10 mouse cellular contexts compared by ENCODE assay signal in genomic region chr1:133920876-133921275, GRCm38 (mm10). TPM values are rescaled to one million over a fixed set of nuclear protein-coding genes. Genes with fewer than 3 reads are reported as not detected.
DNase-seq lines count a peak whose midpoint lies in the region; ATAC-seq lines count a peak whose summit lies in the region.
"Had no signal": no experiment of that assay in that cellular context is flagged by ENCODE, and none has a peak within 500 bp of the region (broad histone marks: within the 10 kb centered on the region; RNA-seq: fewer than 3 reads in every experiment).

No protein-coding gene starts in this region.

- WGBS in forebrain, embryonic 10.5 days = 36% methylated on average over 3 of the region's 3 CpGs
- 19% methylated on average over 3 of the region's 3 CpGs for WGBS in forebrain, embryonic 11.5 days
- WGBS in liver, embryonic 15.5 days (ENCODE audit: insufficient replicate concordance) = 43% methylated on average over 3 of the region's 3 CpGs
- WGBS in liver, embryonic 11.5 days = 56% methylated on average over 3 of the region's 3 CpGs
- WGBS in intestine, embryonic 16.5 days = 23% methylated on average over 3 of the region's 3 CpGs
- 23% methylated on average over 3 of the region's 3 CpGs for WGBS in neural tube, embryonic 13.5 days

- H3K4me3 ChIP-seq in forebrain, embryonic 10.5 days = peak overlapping the region; percentile 4; the same call in 1 of the 2 replicates
- no peak overlapping the region for H3K4me3 ChIP-seq in forebrain, embryonic 11.5 days (ENCODE audit: low read depth, low read length)
- H3K4me3 ChIP-seq in liver, embryonic 15.5 days (replicated peaks) = no peak overlapping the region
- H3K4me3 ChIP-seq in liver, embryonic 11.5 days (ENCODE audit: low read depth, low read length) = no peak overlapping the region
- H3K4me3 ChIP-seq in intestine, embryonic 16.5 days (ENCODE audit: low read length) = no peak overlapping the region
- H3K4me3 ChIP-seq in neural tube, embryonic 13.5 days = peak overlapping the region; percentile 19; the same call in 1 of the 2 replicates

- peak overlapping the region; percentile 31 for H3K27ac ChIP-seq in forebrain, embryonic 10.5 days
- H3K27ac ChIP-seq in forebrain, embryonic 11.5 days (ENCODE audit: low read depth, low read length) = no peak overlapping the region
- H3K27ac ChIP-seq in liver, embryonic 15.5 days (replicated peaks) = 0 out of 2 replicates have a peak overlapping the region, but pooled peaks have one; percentile 1
- H3K27ac ChIP-seq in liver, embryonic 11.5 days (ENCODE audit: low read depth, low read length) = no peak overlapping the region
- H3K27ac ChIP-seq in intestine, embryonic 16.5 days (ENCODE audit: low read length) = 0 out of 2 replicates have a peak overlapping the region, but pooled peaks have one; percentile 3
- peak overlapping the region; percentile 42; the same call in 1 of the 2 replicates for H3K27ac ChIP-seq in neural tube, embryonic 13.5 days (replicated peaks)

- H3K4me2 ChIP-seq in forebrain, embryonic 11.5 days (ENCODE audit: low read depth, low read length, severe bottlenecking) = no peak overlapping the region; the same call in 1 of the 2 replicates
- H3K4me2 ChIP-seq in liver, embryonic 15.5 days = no peak overlapping the region
- H3K4me2 ChIP-seq in liver, embryonic 11.5 days = no peak overlapping the region
- H3K4me2 ChIP-seq in intestine, embryonic 16.5 days (ENCODE audit: low read depth, low read length) = peak overlapping the region; percentile 36
- peak overlapping the region; percentile 31 for H3K4me2 ChIP-seq in neural tube, embryonic 13.5 days

- no peak for DNase-seq in forebrain, embryonic 10.5 days (ENCODE audit: extremely low spot score, low spot score)
- no peak for DNase-seq in forebrain, embryonic 11.5 days (ENCODE audit: low spot score)
- DNase-seq in liver, embryonic 11.5 days (ENCODE audit: low spot score) = no peak
- DNase-seq in gastrocnemius, postnatal 10 days = no peak
- DNase-seq in T-cell, adult 2 months (ENCODE audit: low spot score) = no peak
- DNase-seq: right cerebral cortex, postnatal 4 days had no signal

- H3K9me3 ChIP-seq in forebrain, embryonic 10.5 days = 0 out of 2 replicates have a peak, but pooled peaks cover 2% of the 10 kb centered on the region
- no peaks in the 10 kb centered on the region for H3K9me3 ChIP-seq in forebrain, embryonic 11.5 days (ENCODE audit: control insufficient read depth, low read length)
- H3K9me3 ChIP-seq in liver, embryonic 15.5 days (replicated peaks) = no peaks in the 10 kb centered on the region
- H3K9me3 ChIP-seq in liver, embryonic 11.5 days (ENCODE audit: control insufficient read depth, low read length) = no peaks in the 10 kb centered on the region
- no peaks in the 10 kb centered on the region for H3K9me3 ChIP-seq in intestine, embryonic 16.5 days (ENCODE audit: control insufficient read depth, low read length)
- no peaks in the 10 kb centered on the region for H3K9me3 ChIP-seq in neural tube, embryonic 13.5 days

- H3K9ac ChIP-seq in forebrain, embryonic 11.5 days (ENCODE audit: low read length) = no peak overlapping the region
- no peak overlapping the region for H3K9ac ChIP-seq in liver, embryonic 15.5 days
- H3K9ac ChIP-seq in liver, embryonic 11.5 days (ENCODE audit: low read depth, low read length) = no peak overlapping the region
- 0 out of 2 replicates have a peak overlapping the region, but pooled peaks have one; percentile 2 for H3K9ac ChIP-seq in intestine, embryonic 16.5 days (ENCODE audit: low read depth, low read length)
- H3K9ac ChIP-seq in neural tube, embryonic 13.5 days = peak overlapping the region; percentile 22; the same call in 1 of the 2 replicates

- peaks cover 63% of the 10 kb centered on the region for H3K4me1 ChIP-seq in forebrain, embryonic 10.5 days
- peaks cover 23% of the 10 kb centered on the region; the same call in 1 of the 2 replicates for H3K4me1 ChIP-seq in forebrain, embryonic 11.5 days (replicated peaks; ENCODE audit: control insufficient read depth, insufficient read depth, low read length)
- H3K4me1 ChIP-seq in liver, embryonic 15.5 days (replicated peaks) = no peaks in the 10 kb centered on the region; the same call in 1 of the 2 replicates
- H3K4me1 ChIP-seq in liver, embryonic 11.5 days (replicated peaks; ENCODE audit: control insufficient read depth, insufficient read depth, low read length) = no peaks in the 10 kb centered on the region
- H3K4me1 ChIP-seq in intestine, embryonic 16.5 days (ENCODE audit: control insufficient read depth, insufficient read depth, low read length) = peaks cover 47% of the 10 kb centered on the region
- H3K4me1 ChIP-seq in neural tube, embryonic 13.5 days (replicated peaks) = peaks cover 66% of the 10 kb centered on the region

- ATAC-seq in forebrain, embryonic 11.5 days (replicated peaks; ENCODE audit: low FRiP score) = no peak
- ATAC-seq in liver, embryonic 15.5 days (ENCODE audit: insufficient read depth) = no peak
- no peak for ATAC-seq in liver, embryonic 11.5 days (replicated peaks; ENCODE audit: low FRiP score)
- 0 out of 2 replicates have a peak, but pooled peaks have one; percentile 14 for ATAC-seq in intestine, embryonic 16.5 days
- ATAC-seq in neural tube, embryonic 13.5 days (ENCODE audit: low read depth) = no peak
- ATAC-seq: Patski had no signal

- no peaks in the 10 kb centered on the region for H3K36me3 ChIP-seq in forebrain, embryonic 10.5 days (replicated peaks)
- H3K36me3 ChIP-seq in forebrain, embryonic 11.5 days (ENCODE audit: control insufficient read depth, insufficient read depth, low read length) = no peaks in the 10 kb centered on the region
- no peaks in the 10 kb centered on the region for H3K36me3 ChIP-seq in liver, embryonic 15.5 days (replicated peaks)
- H3K36me3 ChIP-seq in liver, embryonic 11.5 days (ENCODE audit: control insufficient read depth, insufficient read depth, low read length) = no peaks in the 10 kb centered on the region
- H3K36me3 ChIP-seq in intestine, embryonic 16.5 days (ENCODE audit: control insufficient read depth, insufficient read depth, low read length) = no peaks in the 10 kb centered on the region
- H3K36me3 ChIP-seq in neural tube, embryonic 13.5 days = no peaks in the 10 kb centered on the region

- peaks cover 24% of the 10 kb centered on the region for H3K27me3 ChIP-seq in forebrain, embryonic 10.5 days (ENCODE audit: poor library complexity, severe bottlenecking)
- H3K27me3 ChIP-seq in forebrain, embryonic 11.5 days (ENCODE audit: control insufficient read depth, insufficient read depth, low read length) = no peaks in the 10 kb centered on the region
- peaks cover 17% of the 10 kb centered on the region for H3K27me3 ChIP-seq in liver, embryonic 15.5 days
- 0 out of 2 replicates have a peak, but pooled peaks cover 11% of the 10 kb centered on the region for H3K27me3 ChIP-seq in liver, embryonic 11.5 days (replicated peaks; ENCODE audit: control insufficient read depth, insufficient read depth, low read length)
- no peaks in the 10 kb centered on the region for H3K27me3 ChIP-seq in intestine, embryonic 16.5 days (replicated peaks; ENCODE audit: control insufficient read depth, insufficient read depth, low read length)
- H3K27me3 ChIP-seq in neural tube, embryonic 13.5 days = no peaks in the 10 kb centered on the region
- H3K27me3 ChIP-seq: Patski had no signal

RNA-seq across cellular contexts. Expression of gene Prelp, which starts 0.3 kb away (rescaled TPM):
- polyA plus RNA-seq in forebrain, embryonic 10.5 days (2016; fragmentation: Nextera tagmentation; extraction: Ambion mirVana) = 0.36 and 0.90 TPM in 2 replicates
- polyA plus RNA-seq in forebrain, embryonic 11.5 days (2014; fragmentation: Nextera tagmentation; extraction: Ambion mirVana) = 1.2 and 1.4 TPM in 2 replicates
- 3.5 and 3.7 TPM in 2 replicates for polyA plus RNA-seq in liver, embryonic 15.5 days (2015; fragmentation: Nextera tagmentation; extraction: Ambion mirVana)
- 0.11 and 0.23 TPM in 2 replicates for polyA plus RNA-seq in liver, embryonic 11.5 days (2014; fragmentation: Nextera tagmentation; extraction: Ambion mirVana)
- 2.7 and 2.9 TPM in 2 replicates for polyA plus RNA-seq in intestine, embryonic 16.5 days (2015; fragmentation: Nextera tagmentation; extraction: Ambion mirVana)
- polyA plus RNA-seq in neural tube, embryonic 13.5 days (2015; fragmentation: Nextera tagmentation; extraction: Ambion mirVana) = 8.2 and 10.1 TPM in 2 replicates
- 10 to 100 TPM; 16.3 to 20.0 TPM for total RNA-seq in gastrocnemius, postnatal 10 days (2021)

RNA-seq across cellular contexts. Expression of gene Optc, which starts 13.1 kb away (rescaled TPM):
- 1.2 and 2.3 TPM in 2 replicates for polyA plus RNA-seq in forebrain, embryonic 10.5 days (2016; fragmentation: Nextera tagmentation; extraction: Ambion mirVana)
- polyA plus RNA-seq in forebrain, embryonic 11.5 days (2014; fragmentation: Nextera tagmentation; extraction: Ambion mirVana) = 2.5 and 2.6 TPM in 2 replicates
- polyA plus RNA-seq in liver, embryonic 15.5 days (2015; fragmentation: Nextera tagmentation; extraction: Ambion mirVana) = 0.08 and 0.13 TPM in 2 replicates
- 0.40 TPM in 1 of 2 replicates, not detected in the other for polyA plus RNA-seq in liver, embryonic 11.5 days (2014; fragmentation: Nextera tagmentation; extraction: Ambion mirVana)
- 1.1 and 1.3 TPM in 2 replicates for polyA plus RNA-seq in intestine, embryonic 16.5 days (2015; fragmentation: Nextera tagmentation; extraction: Ambion mirVana)
- polyA plus RNA-seq in neural tube, embryonic 13.5 days (2015; fragmentation: Nextera tagmentation; extraction: Ambion mirVana) = 2.0 and 2.4 TPM in 2 replicates
- under 1 TPM; 0.16 to 0.23 TPM for total RNA-seq in gastrocnemius, postnatal 10 days (2021)

Comparison
In these comparisons a context has a peak if more than half of its experiments do, and no peak if none do; other contexts are left out.
1. H3K27ac ChIP-seq: peak in forebrain, embryonic 10.5 days (single experiment), liver, embryonic 15.5 days (single experiment), intestine, embryonic 16.5 days (single experiment) and neural tube, embryonic 13.5 days (single experiment); none in forebrain, embryonic 11.5 days (single experiment) and liver, embryonic 11.5 days (single experiment).
2. H3K4me3 ChIP-seq: peak in forebrain, embryonic 10.5 days (single experiment) and neural tube, embryonic 13.5 days (single experiment); none in forebrain, embryonic 11.5 days (single experiment), liver, embryonic 15.5 days (single experiment), liver, embryonic 11.5 days (single experiment) and intestine, embryonic 16.5 days (single experiment).
3. H3K4me2 ChIP-seq: peak in intestine, embryonic 16.5 days (single experiment) and neural tube, embryonic 13.5 days (single experiment); none in forebrain, embryonic 11.5 days (single experiment), liver, embryonic 15.5 days (single experiment) and liver, embryonic 11.5 days (single experiment).
4. H3K9ac ChIP-seq: peak in intestine, embryonic 16.5 days (single experiment) and neural tube, embryonic 13.5 days (single experiment); none in forebrain, embryonic 11.5 days (single experiment), liver, embryonic 15.5 days (single experiment) and liver, embryonic 11.5 days (single experiment).